Mouse (Mus musculus) Patski (cell line): ENCODE results near the gene Fundc2. TPM values are rescaled to one million over a fixed set of nuclear protein-coding genes. Genes with fewer than 3 reads are reported as not detected.

ENCODE experiments used
- ATAC-seq: fragments of 100-300 bp; one replicate; pipeline ENCODE4 v1.8.0; 2021
- CTCF ChIA-PET: fragments of 350-600 bp; sonication (Branson Sonifier 250); formaldehyde crosslinking; loops from one replicate; lab custom pipeline; 2022; ENCODE audit warnings: inconsistent platforms; lab: Charles Lee
- POLR2A ChIA-PET: fragments of 350-600 bp; sonication (Branson Sonifier 250); formaldehyde crosslinking; loops from one replicate; lab custom pipeline; 2022; ENCODE audit warnings: antibody characterized with exemption, inconsistent platforms; lab: Charles Lee
- DNase-seq: peaks from one replicate; pipeline ENCODE4 v3.0.0-alpha.2; 2011; ENCODE audit warnings: low read depth, low spot score
- H3K27me3 ChIP-seq: fragments of 371-371 bp; one replicate; pipeline ENCODE4 v1.5.1; 2021
- CTCF ChIP-seq: fragments of 100-300 bp; IDR thresholded peaks from one replicate; pipeline ENCODE4 v1.5.1; 2021
- in situ Hi-C: fragments of 300-500 bp; cut with MboI; formaldehyde crosslinking; loops from 3 replicates; pipeline ENCODE4 v1.11.1; 2018; ENCODE audit warnings: low pct_unique_long_range_greater_than_20kb, mixed read lengths
- polyA plus RNA-seq: library from polyadenylated mRNA; unstranded; gene quantifications from one replicate; pipeline ENCODE4 v1.2.3, GENCODE M21; 2021

Fundc2 gene
- polyA plus RNA-seq, 1 experiment from 2014 or later = 131 TPM

DNA sequence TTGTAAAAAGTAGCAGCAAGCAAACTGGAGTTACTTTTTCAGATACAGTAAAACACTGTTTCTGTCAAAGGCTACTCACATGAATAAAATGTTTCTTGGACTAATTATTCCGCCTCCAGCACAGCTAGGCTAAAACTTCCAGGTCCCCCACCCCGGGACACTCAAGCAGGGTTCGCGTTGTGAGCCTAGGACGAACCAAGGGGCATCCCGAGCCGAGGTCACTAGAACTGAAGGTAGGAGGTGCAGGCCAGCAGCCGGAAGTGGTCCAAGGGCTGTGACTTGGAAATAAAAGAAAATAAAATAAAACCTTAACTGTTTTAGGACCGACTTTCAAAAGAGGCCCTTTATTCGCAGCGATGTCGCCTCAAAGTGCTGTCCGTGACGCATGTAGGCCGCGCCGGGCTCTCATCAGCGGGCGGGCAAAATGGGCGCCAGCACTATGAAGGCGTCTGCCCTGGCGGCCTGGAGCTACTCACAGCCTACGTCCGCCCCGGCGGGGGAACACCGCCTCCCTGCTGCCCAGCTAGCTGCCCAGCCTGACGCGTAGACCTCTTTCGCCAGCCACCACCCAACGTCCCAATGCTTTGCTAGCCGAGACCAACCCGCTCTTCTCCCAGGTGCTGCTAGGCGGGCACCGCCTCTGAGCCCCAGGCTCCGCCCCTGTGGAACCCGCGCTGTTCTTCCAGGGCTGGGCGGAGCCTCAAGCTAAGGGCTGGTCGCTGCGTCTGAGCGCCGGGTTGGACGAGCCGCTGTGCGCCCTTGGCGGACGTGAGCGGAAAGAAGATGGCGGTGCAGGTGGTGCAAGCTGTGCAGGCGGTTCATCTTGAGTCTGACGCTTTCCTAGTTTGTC is 34.0 kb downstream of the Fundc2 start, which contains the start of the genes Cmc4, Mtcp1 and Brcc3:
Gene Cmc4 (minus strand): TSS at position 649 of the 850 bp plus-strand sequence.
Gene Mtcp1 (minus strand): TSS at position 653 of the 850 bp plus-strand sequence.
Gene Brcc3 (plus strand): TSS at position 693 of the 850 bp plus-strand sequence.
- peak; percentile 42 for DNase-seq
- CTCF ChIA-PET = interaction anchor here (1.0 to 1.5 kb wide), 2 partner anchors 10 to 17 kb away, joined by 3 to 4 read pairs; no protein-coding TSS in a partner anchor
- POLR2A ChIA-PET = interaction anchor here (0.6 kb wide), 1 partner anchor 81 kb away, joined by 3 read pairs; no protein-coding TSS in a partner anchor
- H3K27me3 ChIP-seq = peaks cover 47% of the 10 kb centered on the region
- in situ Hi-C loops = loop anchor here (25.0 kb wide), 1 partner anchor 979 kb away; the partner anchor contains the start of gene G6pdx
- peak; percentile 99 for ATAC-seq
- no peak for TF ChIP-seq CTCF

Other genes starting within 250 kb of the Fundc2 start
- not detected for gene Smim9, start 218.6 kb upstream of the Fundc2 start, polyA plus RNA-seq
- 2.1 TPM for gene F8, start 216 bp downstream of the Fundc2 start, polyA plus RNA-seq
- 13.3 TPM for gene Cmc4, start 34.2 kb downstream of the Fundc2 start, polyA plus RNA-seq
- gene Mtcp1, start 34.2 kb downstream of the Fundc2 start, polyA plus RNA-seq = 5.3 TPM
- 36.9 TPM for gene Brcc3, start 34.2 kb downstream of the Fundc2 start, polyA plus RNA-seq
- 78.2 TPM for gene Vbp1, start 131.9 kb downstream of the Fundc2 start, polyA plus RNA-seq
- gene Rab39b, start 195.8 kb downstream of the Fundc2 start, polyA plus RNA-seq = 0.36 TPM